Mouse (Mus musculus): ENCODE measurements around the gene Slc5a6. TPM values are rescaled to one million over a fixed set of nuclear protein-coding genes. Genes with fewer than 3 reads are reported as not detected.
A peak's percentile ranks its signal among the peaks of the same experiment; 100 is the strongest.

The Slc5a6 gene
- polyA plus RNA-seq, 1 experiment: 11.6 TPM

DNA sequence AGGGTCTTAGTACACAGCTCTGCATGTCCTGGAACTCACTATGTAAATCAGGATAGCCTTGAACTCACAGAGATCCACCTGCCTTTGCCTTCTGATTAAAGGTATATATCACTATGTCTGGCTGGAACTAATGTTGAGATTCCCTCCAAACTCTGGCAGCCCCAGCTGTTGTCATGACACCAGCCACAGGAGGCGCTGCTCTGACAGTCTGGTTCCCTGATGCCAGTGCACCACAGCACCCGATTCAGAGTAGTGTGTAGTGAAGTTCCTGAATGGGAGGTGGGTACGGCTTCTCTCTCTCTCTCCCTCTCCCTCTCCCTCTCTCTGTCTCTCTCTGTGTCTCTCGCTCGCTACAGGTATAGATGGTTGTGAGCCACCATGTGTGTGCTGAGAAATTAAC is 33.6 kb upstream of the Slc5a6 start:
- H3K79me3 ChIP-seq (ENCODE audit: low read depth): no peaks in the 10 kb centered on the region
- no peak overlapping the region for H3K4me3 ChIP-seq (ENCODE audit: insufficient read depth, poor library complexity, severe bottlenecking)
- no peaks in the 10 kb centered on the region for H3K27me3 ChIP-seq (ENCODE audit: control insufficient read depth, insufficient read depth, insufficient read length)
- H3ac ChIP-seq (ENCODE audit: control insufficient read depth, insufficient read length, low read depth): no peak overlapping the region
- H3K79me2 ChIP-seq (ENCODE audit: control insufficient read depth, insufficient read depth): no peaks in the 10 kb centered on the region
- peak; percentile 7 for TF ChIP-seq CTCF (IDR thresholded peaks at IDR 0.05; ENCODE audit: control insufficient read depth, insufficient read depth, insufficient read length)
- TF ChIP-seq USF1 (IDR thresholded peaks at IDR 0.05; ENCODE audit: low read depth): no peak
- peaks cover 18% of the 10 kb centered on the region for H3K36me3 ChIP-seq (ENCODE audit: control insufficient read depth, insufficient read depth)

DNA sequence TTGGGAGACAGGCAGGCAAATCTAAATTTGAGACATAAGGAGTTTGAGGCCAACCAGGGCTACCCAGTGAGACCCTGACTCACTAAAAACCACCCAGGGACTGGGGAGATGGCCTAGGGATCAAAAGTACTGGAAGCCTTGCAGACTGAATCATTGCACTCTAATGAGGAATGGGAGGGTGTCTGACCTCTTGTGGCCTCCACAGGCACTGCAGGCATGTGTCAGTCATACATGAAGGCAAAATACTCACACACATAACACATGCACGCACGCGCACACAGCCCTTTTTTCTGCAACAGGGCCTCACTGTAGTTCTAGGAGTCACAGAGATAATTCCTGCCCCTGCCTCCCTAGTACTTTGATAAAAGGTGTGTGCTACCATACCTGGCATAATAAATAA is 32.7 kb upstream of the Slc5a6 start:
- peak; percentile 33 for TF ChIP-seq CTCF (IDR thresholded peaks at IDR 0.05; ENCODE audit: control insufficient read depth, insufficient read depth, insufficient read length)
- TF ChIP-seq MAX (IDR thresholded peaks at IDR 0.05): no peak
- no peak for TF ChIP-seq CEBPB (IDR thresholded peaks at IDR 0.05; ENCODE audit: low read depth)
- no peak for TF ChIP-seq MYOD1 (IDR thresholded peaks at IDR 0.05; ENCODE audit: control insufficient read depth, insufficient read length, low read depth)
- no peak for TF ChIP-seq MYOG (IDR thresholded peaks at IDR 0.05; ENCODE audit: control insufficient read depth, extremely low read depth, insufficient read length)
- TF ChIP-seq FOSL1 (IDR thresholded peaks at IDR 0.05; ENCODE audit: insufficient read depth, low read length, poor library complexity, severe bottlenecking): no peak
- H3K79me3 ChIP-seq (ENCODE audit: low read depth): no peaks in the 10 kb centered on the region
- no peak overlapping the region for H3K4me3 ChIP-seq (ENCODE audit: insufficient read depth, poor library complexity, severe bottlenecking)
- no peaks in the 10 kb centered on the region for H3K27me3 ChIP-seq (ENCODE audit: control insufficient read depth, insufficient read depth, insufficient read length)
- peaks cover 27% of the 10 kb centered on the region for H3K36me3 ChIP-seq (ENCODE audit: control insufficient read depth, insufficient read depth)
- no peak overlapping the region for H3ac ChIP-seq (ENCODE audit: control insufficient read depth, insufficient read length, low read depth)
- no peaks in the 10 kb centered on the region for H3K79me2 ChIP-seq (ENCODE audit: control insufficient read depth, insufficient read depth)

DNA sequence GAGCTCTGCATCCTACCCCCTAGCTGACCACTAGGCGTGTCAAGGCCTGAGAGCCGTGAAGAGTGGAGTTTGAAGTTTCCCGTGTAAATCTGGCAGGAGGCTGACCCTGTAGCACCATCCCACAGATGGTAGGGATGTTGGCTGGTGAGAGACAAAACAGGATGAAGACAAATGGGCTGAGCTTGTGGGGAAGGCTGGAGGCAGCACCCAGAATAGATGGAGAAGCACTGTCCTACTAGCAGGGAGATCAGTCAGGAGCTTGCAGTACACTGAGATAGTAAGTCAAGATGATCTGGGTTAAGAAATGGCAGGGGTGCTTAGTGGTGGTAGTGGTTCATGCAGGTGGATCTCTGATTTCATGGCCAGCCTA is 32.1 kb upstream of the Slc5a6 start:
- no peaks in the 10 kb centered on the region for H3K27me3 ChIP-seq (ENCODE audit: control insufficient read depth, insufficient read depth, insufficient read length)
- peaks cover 31% of the 10 kb centered on the region for H3K36me3 ChIP-seq (ENCODE audit: control insufficient read depth, insufficient read depth)
- no peak overlapping the region for H3K4me3 ChIP-seq (ENCODE audit: insufficient read depth, poor library complexity, severe bottlenecking)
- no peak overlapping the region for H3ac ChIP-seq (ENCODE audit: control insufficient read depth, insufficient read length, low read depth)
- no peaks in the 10 kb centered on the region for H3K79me3 ChIP-seq (ENCODE audit: low read depth)
- H3K79me2 ChIP-seq (ENCODE audit: control insufficient read depth, insufficient read depth): no peaks in the 10 kb centered on the region
- no peak for TF ChIP-seq MYOD1 (IDR thresholded peaks at IDR 0.05; ENCODE audit: control insufficient read depth, insufficient read length, low read depth)
- TF ChIP-seq USF1 (IDR thresholded peaks at IDR 0.05; ENCODE audit: low read depth): no peak

DNA sequence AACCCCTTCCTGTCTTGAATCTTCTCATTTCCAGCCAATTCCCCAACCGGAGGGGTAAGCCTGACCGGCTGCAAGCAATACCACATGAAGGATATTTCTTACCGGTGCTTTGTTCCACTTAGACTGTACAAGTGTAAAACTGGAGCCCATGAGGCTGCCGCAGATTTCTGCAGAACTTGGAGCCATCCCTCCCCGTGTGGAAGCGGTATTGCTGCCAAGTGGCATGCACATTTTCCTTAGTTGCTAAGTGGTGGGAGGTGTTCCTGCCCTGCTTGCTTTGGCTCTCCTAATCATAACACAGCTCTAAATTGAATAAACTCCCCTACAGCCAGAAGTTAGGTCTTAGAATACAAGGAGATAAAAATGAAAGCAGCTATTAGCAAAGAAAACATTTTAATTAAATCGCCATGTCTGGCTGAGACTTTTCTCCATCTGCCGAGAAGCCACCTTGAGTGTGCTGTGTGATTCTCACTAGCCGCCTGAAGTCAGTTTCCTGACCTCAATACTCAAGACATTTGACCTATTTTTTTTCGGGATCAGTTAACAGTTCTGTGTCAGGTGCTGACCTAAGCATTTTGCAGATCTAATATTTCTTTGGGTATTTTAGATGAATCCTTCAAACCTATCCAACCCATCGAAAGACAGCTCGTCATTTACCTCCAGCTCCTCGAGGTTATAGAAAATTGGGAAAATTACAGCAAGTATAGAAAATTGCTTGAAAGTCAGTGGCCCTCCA is 31.5 kb upstream of the Slc5a6 start:
- no peaks in the 10 kb centered on the region for H3K79me2 ChIP-seq (ENCODE audit: control insufficient read depth, insufficient read depth)
- no peaks in the 10 kb centered on the region for H3K79me3 ChIP-seq (ENCODE audit: low read depth)
- H3K36me3 ChIP-seq (ENCODE audit: control insufficient read depth, insufficient read depth): peaks cover 37% of the 10 kb centered on the region
- no peak overlapping the region for H3K4me3 ChIP-seq (ENCODE audit: insufficient read depth, poor library complexity, severe bottlenecking)
- TF ChIP-seq MAX (IDR thresholded peaks at IDR 0.05) (no peak), CEBPB (IDR thresholded peaks at IDR 0.05; ENCODE audit: low read depth) (no peak), CTCF (IDR thresholded peaks at IDR 0.05; ENCODE audit: control insufficient read depth, insufficient read depth, insufficient read length) (no peak), FOSL1 (IDR thresholded peaks at IDR 0.05; ENCODE audit: insufficient read depth, low read length, poor library complexity, severe bottlenecking) (no peak), MYOD1 (IDR thresholded peaks at IDR 0.05; ENCODE audit: control insufficient read depth, insufficient read length, low read depth) (no peak), USF1 (IDR thresholded peaks at IDR 0.05; ENCODE audit: low read depth) (no peak), MYOG (IDR thresholded peaks at IDR 0.05; ENCODE audit: control insufficient read depth, extremely low read depth, insufficient read length) (no peak)
- no peaks in the 10 kb centered on the region for H3K27me3 ChIP-seq (ENCODE audit: control insufficient read depth, insufficient read depth, insufficient read length)
- H3ac ChIP-seq (ENCODE audit: control insufficient read depth, insufficient read length, low read depth): no peak overlapping the region

DNA sequence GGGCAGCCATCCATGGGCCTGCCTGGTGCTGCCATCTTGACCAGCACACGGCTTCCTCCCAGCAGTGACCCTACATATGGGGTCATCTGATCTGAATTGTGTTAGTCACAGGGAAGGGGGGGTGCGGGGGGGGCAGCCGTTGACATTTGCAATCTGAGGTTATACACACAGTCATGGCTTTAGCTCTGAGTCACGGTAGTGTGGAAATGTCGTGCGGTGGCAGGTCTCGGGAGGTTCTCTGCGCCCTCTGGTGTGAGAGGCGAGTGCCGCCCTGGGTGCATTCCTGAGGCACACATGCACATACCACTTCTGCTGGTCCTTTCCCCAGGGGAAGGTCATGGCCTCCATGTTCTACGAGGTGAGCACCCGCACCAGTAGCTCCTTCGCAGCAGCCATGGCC is 27.6 kb upstream of the Slc5a6 start:
- Histone ChIP-seq H3K4me3 (ENCODE audit: insufficient read depth, poor library complexity, severe bottlenecking) (no peak overlapping the region), H3K79me3 (ENCODE audit: low read depth) (no peaks in the 10 kb centered on the region), H3K27me3 (ENCODE audit: control insufficient read depth, insufficient read depth, insufficient read length) (no peaks in the 10 kb centered on the region), H3ac (ENCODE audit: control insufficient read depth, insufficient read length, low read depth) (no peak overlapping the region), H3K79me2 (ENCODE audit: control insufficient read depth, insufficient read depth) (no peaks in the 10 kb centered on the region), H3K36me3 (ENCODE audit: control insufficient read depth, insufficient read depth) (peaks cover 64% of the 10 kb centered on the region)
- TF ChIP-seq CEBPB (IDR thresholded peaks at IDR 0.05; ENCODE audit: low read depth): peak; percentile 36
- TF ChIP-seq FOSL1 (IDR thresholded peaks at IDR 0.05; ENCODE audit: insufficient read depth, low read length, poor library complexity, severe bottlenecking): peak; percentile 20
- no peak for TF ChIP-seq MYOG (IDR thresholded peaks at IDR 0.05; ENCODE audit: control insufficient read depth, extremely low read depth, insufficient read length)

DNA sequence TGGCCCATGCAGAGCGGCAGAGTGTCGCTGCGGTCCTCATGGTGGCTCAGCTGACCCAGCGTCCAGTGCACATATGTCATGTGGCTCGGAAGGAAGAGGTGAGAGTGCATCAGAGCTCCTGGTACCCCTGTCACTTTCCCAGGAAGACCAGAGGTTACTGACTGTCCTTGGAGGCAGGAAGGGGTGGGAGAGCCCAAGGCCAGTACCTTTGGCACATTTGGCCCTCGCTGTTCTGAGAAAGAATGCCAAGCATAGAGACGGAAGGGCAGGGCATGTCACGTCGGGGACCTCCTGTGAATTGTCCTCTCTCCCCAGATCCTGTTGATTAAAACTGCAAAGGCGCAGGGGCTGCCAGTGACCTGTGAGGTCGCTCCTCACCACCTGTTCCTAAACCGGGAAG is 24.5 kb upstream of the Slc5a6 start:
- H3K4me3 ChIP-seq (ENCODE audit: insufficient read depth, poor library complexity, severe bottlenecking): no peak overlapping the region
- no peak overlapping the region for H3ac ChIP-seq (ENCODE audit: control insufficient read depth, insufficient read length, low read depth)
- H3K36me3 ChIP-seq (ENCODE audit: control insufficient read depth, insufficient read depth): peaks cover 82% of the 10 kb centered on the region
- no peaks in the 10 kb centered on the region for H3K27me3 ChIP-seq (ENCODE audit: control insufficient read depth, insufficient read depth, insufficient read length)
- TF ChIP-seq MYOD1 (IDR thresholded peaks at IDR 0.05; ENCODE audit: control insufficient read depth, insufficient read length, low read depth): no peak
- no peak for TF ChIP-seq FOSL1 (IDR thresholded peaks at IDR 0.05; ENCODE audit: insufficient read depth, low read length, poor library complexity, severe bottlenecking)
- TF ChIP-seq USF1 (IDR thresholded peaks at IDR 0.05; ENCODE audit: low read depth): no peak
- no peak for TF ChIP-seq MYOG (IDR thresholded peaks at IDR 0.05; ENCODE audit: control insufficient read depth, extremely low read depth, insufficient read length)
- TF ChIP-seq CEBPB (IDR thresholded peaks at IDR 0.05; ENCODE audit: low read depth): no peak
- TF ChIP-seq CTCF (IDR thresholded peaks at IDR 0.05; ENCODE audit: control insufficient read depth, insufficient read depth, insufficient read length): no peak
- TF ChIP-seq MAX (IDR thresholded peaks at IDR 0.05): no peak
- no peaks in the 10 kb centered on the region for H3K79me2 ChIP-seq (ENCODE audit: control insufficient read depth, insufficient read depth)
- H3K79me3 ChIP-seq (ENCODE audit: low read depth): no peaks in the 10 kb centered on the region

Measured in C2C12 (cell line).